Mouse (Mus musculus) midbrain, postnatal 0 days (tissue): ENCODE measurements around the gene St6gal2. TPM values are rescaled to one million over a fixed set of nuclear protein-coding genes. Genes with fewer than 3 reads are reported as not detected.

Experiments used
- ATAC-seq: fragments of 200-750 bp; cut with Nextera tagmentation; 2 replicates; pipeline ENCODE4 v1.8.0; 2017; ENCODE audit warnings: moderate number of reproducible peaks, mild to moderate bottlenecking, moderate TSS enrichment, moderate library complexity; ENCODE audit not compliant: low FRiP score
- DNase-seq: peaks from one replicate; pipeline ENCODE4 v3.0.0-alpha.2; 2015; ENCODE audit warnings: low spot score
- H3K27ac ChIP-seq: fragments of 300-500 bp; sonication (generic); 2 replicates; pipeline ENCODE4 v1.5.1; 2014; ENCODE audit warnings: low read depth, mild to moderate bottlenecking, low read length, mixed read lengths
- H3K27me3 ChIP-seq: fragments of 300-500 bp; sonication (generic); 2 replicates; pipeline ENCODE4 v1.6.1; 2014; ENCODE audit warnings: low read length, control low read depth, mixed read lengths; ENCODE audit not compliant: insufficient read depth
- H3K36me3 ChIP-seq: fragments of 300-500 bp; sonication (generic); 2 replicates; pipeline ENCODE4 v1.6.1; 2014; ENCODE audit warnings: low read length, control low read depth, mixed read lengths; ENCODE audit not compliant: insufficient read depth
- H3K4me1 ChIP-seq: fragments of 300-500 bp; sonication (generic); 2 replicates; pipeline ENCODE4 v1.6.1; 2014; ENCODE audit warnings: mild to moderate bottlenecking, control low read depth, antibody characterized with exemption, low read length, mixed read lengths; ENCODE audit not compliant: insufficient read depth
- H3K4me2 ChIP-seq: fragments of 300-500 bp; sonication (generic); 2 replicates; pipeline ENCODE4 v1.6.1; 2014; ENCODE audit warnings: low read depth, mild to moderate bottlenecking, low read length, mixed read lengths; ENCODE audit not compliant: poor library complexity, severe bottlenecking
- H3K4me3 ChIP-seq: fragments of 300-500 bp; sonication (generic); 2 replicates; pipeline ENCODE4 v1.5.1; 2014; ENCODE audit warnings: low read depth, mild to moderate bottlenecking, low read length, moderate library complexity
- H3K9ac ChIP-seq: fragments of 300-500 bp; sonication (generic); replicated peaks from 2 replicates; pipeline ENCODE4 v1.6.1; 2014; ENCODE audit warnings: mild to moderate bottlenecking, low read length, moderate library complexity, mixed read lengths; ENCODE audit not compliant: poor library complexity, severe bottlenecking
- H3K9me3 ChIP-seq: fragments of 300-500 bp; sonication (generic); 2 replicates; pipeline ENCODE4 v1.6.1; 2016; ENCODE audit warnings: low read length, control low read depth
- CTCF ChIP-seq: IDR thresholded peaks from 2 replicates; pipeline ENCODE4 v1.5.1; 2016; ENCODE audit warnings: antibody characterized with exemption, mild to moderate bottlenecking
- WGBS: fragments of 180-500 bp; shearing (Covaris S2); extraction: QIAGEN DNeasy Blood & Tissue Kit; methylation state at CpG from one replicate; pipeline ENCODE4 v1.1.7; 2014; 5-methylcytosine and 5-hydroxymethylcytosine counted together
- polyA plus RNA-seq: library from polyadenylated mRNA; unstranded; fragments of >200 nt; fragmentation: Nextera tagmentation; extraction: Ambion mirVana; gene quantifications from 2 replicates; pipeline ENCODE4 v1.2.1, GENCODE M21; 2015
- total RNA-seq: library from RNA; depleted of rRNA; stranded (reverse); fragments of >200 nt; gene quantifications from 2 replicates; pipeline ENCODE4 v1.2.3, GENCODE M21; 2014; rRNA removed

St6gal2 gene
- total and polyA plus RNA-seq, 2 experiments from 2014 or later = 45.9 to 114 TPM

- H3K4me3 ChIP-seq = no peak overlapping the region
- 0 out of 2 replicates have a peak, but pooled peaks have one; percentile 9 for ATAC-seq
- H3K4me1 ChIP-seq = no peaks in the 10 kb centered on the region
- H3K4me2 ChIP-seq = no peak overlapping the region
- no peaks in the 10 kb centered on the region for H3K9me3 ChIP-seq
- no peaks in the 10 kb centered on the region for H3K27me3 ChIP-seq
- H3K36me3 ChIP-seq = peaks cover 8% of the 10 kb centered on the region
- H3K9ac ChIP-seq = no peak overlapping the region
- 53% methylated on average over 7 of the region's 7 CpGs for WGBS
- no peak for DNase-seq
- H3K27ac ChIP-seq = peak overlapping the region; percentile 13; the same call in 1 of the 2 replicates
- TF ChIP-seq CTCF = no peak
These were observed 34.2 kb downstream of the St6gal2 start for GRCm38 (mm10) chr17:55479367-55479766.

DNA sequence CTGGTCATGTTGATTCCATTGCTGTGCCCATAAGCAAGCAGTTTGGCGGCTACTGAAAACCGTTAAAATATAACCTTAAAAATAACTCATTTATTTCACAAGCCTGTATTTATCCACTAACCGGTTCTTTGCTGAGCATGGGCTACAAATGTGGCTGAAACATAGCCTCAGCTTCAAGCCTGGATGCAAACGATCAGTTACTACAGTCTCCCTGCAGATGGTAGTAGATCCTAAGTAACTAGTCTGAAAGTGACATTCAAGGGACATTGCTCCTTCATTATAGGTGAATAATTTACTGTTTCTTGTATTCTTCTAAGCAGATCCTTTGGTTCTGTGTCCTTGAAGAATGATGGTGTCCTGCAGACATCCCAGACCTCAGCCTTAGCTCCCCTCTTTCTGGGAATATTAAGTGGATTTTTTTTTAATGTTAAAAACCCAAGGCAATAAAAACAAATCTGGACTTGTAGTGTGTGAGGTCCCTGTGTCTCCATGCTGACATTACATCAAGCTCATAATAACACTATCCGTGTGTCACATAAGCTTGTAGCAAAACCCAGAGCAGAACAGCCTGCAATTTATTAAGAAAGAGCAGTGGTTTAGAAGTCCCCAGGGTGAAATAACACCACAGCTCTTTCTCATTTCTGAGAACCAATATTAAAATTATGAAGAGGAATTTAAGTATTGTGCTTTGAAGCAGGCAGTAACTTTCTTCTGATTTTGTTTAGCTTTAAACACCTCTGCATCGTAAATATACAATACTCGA lies 39.1 kb downstream of the St6gal2 start:
- ATAC-seq (no peak), DNase-seq (peak; percentile 31)
- Histone ChIP-seq H3K27ac (no peak overlapping the region), H3K27me3 (no peaks in the 10 kb centered on the region), H3K4me2 (no peak overlapping the region), H3K9ac (no peak overlapping the region), H3K9me3 (no peaks in the 10 kb centered on the region), H3K4me1 (no peaks in the 10 kb centered on the region), H3K4me3 (no peak overlapping the region), H3K36me3 (peaks cover 12% of the 10 kb centered on the region)
- peak; percentile 50 for TF ChIP-seq CTCF
- 90% methylated on average over 7 of the region's 7 CpGs for WGBS

GRCm38 (mm10) chr17:55531872-55532271 lies 86.7 kb downstream of the St6gal2 start:
- no peak for TF ChIP-seq CTCF
- no peak for ATAC-seq
- WGBS = 85% methylated on average over 7 of the region's 7 CpGs

DNA sequence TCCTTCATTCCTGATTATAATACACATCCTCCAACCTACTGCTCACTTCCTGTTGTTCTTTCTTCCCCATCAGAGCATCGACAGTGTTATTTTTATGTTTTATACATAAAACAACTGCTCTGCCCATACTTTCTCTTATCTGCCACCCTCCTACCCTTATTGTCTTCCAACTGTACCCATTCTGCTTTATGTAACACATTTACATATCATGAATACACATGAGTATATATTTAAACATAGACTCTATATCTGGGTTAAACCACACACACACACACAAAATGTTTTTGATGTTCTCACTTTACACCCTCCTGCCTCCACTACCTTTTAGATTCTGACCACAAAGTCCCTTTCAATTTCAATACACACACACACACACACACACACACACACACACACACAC lies 103.3 kb downstream of the St6gal2 start:
- H3K4me2 ChIP-seq = no peak overlapping the region
- no peak overlapping the region for H3K4me3 ChIP-seq
- H3K27ac ChIP-seq = no peak overlapping the region
- WGBS = 88% methylated on average over 1 of the region's 1 CpGs
- DNase-seq (no peak), ATAC-seq (no peak)
- H3K9ac ChIP-seq = no peak overlapping the region
- no peak for TF ChIP-seq CTCF
- no peaks in the 10 kb centered on the region for H3K4me1 ChIP-seq
- no peaks in the 10 kb centered on the region for H3K27me3 ChIP-seq
- no peaks in the 10 kb centered on the region for H3K36me3 ChIP-seq
- no peaks in the 10 kb centered on the region for H3K9me3 ChIP-seq

More at GRCm38 (mm10) chr17:55531872-55532271, 86.7 kb downstream of the St6gal2 start:
- Histone ChIP-seq H3K9ac (no peak overlapping the region), H3K4me2 (no peak overlapping the region), H3K27ac (no peak overlapping the region), H3K27me3 (no peaks in the 10 kb centered on the region), H3K4me3 (no peak overlapping the region), H3K9me3 (no peaks in the 10 kb centered on the region), H3K4me1 (no peaks in the 10 kb centered on the region), H3K36me3 (no peaks in the 10 kb centered on the region)
- no peak for DNase-seq

GRCm38 (mm10) chr17:55561774-55562173 lies 116.6 kb downstream of the St6gal2 start:
- Histone ChIP-seq H3K4me2 (no peak overlapping the region), H3K36me3 (no peaks in the 10 kb centered on the region), H3K4me3 (no peak overlapping the region), H3K4me1 (no peaks in the 10 kb centered on the region), H3K9ac (no peak overlapping the region), H3K27me3 (no peaks in the 10 kb centered on the region), H3K9me3 (no peaks in the 10 kb centered on the region), H3K27ac (no peak overlapping the region)
- ATAC-seq (no peak), DNase-seq (peak; percentile 1)
- TF ChIP-seq CTCF = no peak
- 66% methylated on average over 2 of the region's 2 CpGs for WGBS

Other genes starting within 250 kb of the St6gal2 start
- gene Vmn2r118, start 179.8 kb downstream of the St6gal2 start, total RNA-seq = not detected in 2 replicates
- not detected in 2 replicates for gene Vmn2r118, start 179.8 kb downstream of the St6gal2 start, polyA plus RNA-seq